Mouse (Mus musculus) bone marrow, adult 2 months (tissue): ENCODE data around the gene Atp2c1. TPM values are rescaled to one million over a fixed set of nuclear protein-coding genes. Genes with fewer than 3 reads are reported as not detected.

Source experiments
- H3K27ac ChIP-seq: fragments of 200-500 bp; 2 replicates; pipeline ENCODE4 v1.5.1; 2012; ENCODE audit warnings: low read depth, mild to moderate bottlenecking, control low read depth, inconsistent platforms, low read length; ENCODE audit not compliant: control insufficient read depth, poor library complexity, insufficient read depth
- H3K4me1 ChIP-seq: fragments of 200-500 bp; 2 replicates; pipeline ENCODE4 v1.6.1; 2011; ENCODE audit warnings: low read length; ENCODE audit not compliant: control insufficient read depth, insufficient read depth
- H3K4me3 ChIP-seq: fragments of 200-500 bp; replicated peaks from 2 replicates; pipeline ENCODE3; 2011; ENCODE audit warnings: mild to moderate bottlenecking, low read depth, low read length, control low read depth; ENCODE audit not compliant: control insufficient read depth
- CTCF ChIP-seq: fragments of 200-500 bp; IDR thresholded peaks from 2 replicates; pipeline ENCODE4 v1.5.1; 2011; ENCODE audit warnings: low read length, control low read depth; ENCODE audit not compliant: control insufficient read depth, insufficient read depth
- POLR2A ChIP-seq: fragments of 200-500 bp; IDR thresholded peaks from 2 replicates; pipeline ENCODE4 v1.6.1; 2011; ENCODE audit warnings: low read depth, mild to moderate bottlenecking, control low read depth, low read length, borderline replicate concordance; ENCODE audit not compliant: control insufficient read depth
- WGBS: fragments of 180-500 bp; shearing (Covaris S2); methylation state at CpG from one replicate; pipeline ENCODE4 v1.1.7; 2018; 5-methylcytosine and 5-hydroxymethylcytosine counted together
- polyA plus RNA-seq: library from polyadenylated mRNA; stranded (reverse); fragments of >200 nt; gene quantifications from 2 replicates; pipeline ENCODE4 v1.2.4, GENCODE M21; 2011; ENCODE audit warnings: low replicate concordance; ENCODE audit not compliant: missing spikeins, insufficient read depth, insufficient read length

Gene Atp2c1
- polyA plus RNA-seq, 1 experiment: 35.5 TPM

GRCm38 (mm10) chr9:105502389-105502788, 24.7 kb downstream of the Atp2c1 start:
- H3K4me1 ChIP-seq: peaks cover 1% of the 10 kb centered on the region; the same call in 1 of the 2 replicates

DNA sequence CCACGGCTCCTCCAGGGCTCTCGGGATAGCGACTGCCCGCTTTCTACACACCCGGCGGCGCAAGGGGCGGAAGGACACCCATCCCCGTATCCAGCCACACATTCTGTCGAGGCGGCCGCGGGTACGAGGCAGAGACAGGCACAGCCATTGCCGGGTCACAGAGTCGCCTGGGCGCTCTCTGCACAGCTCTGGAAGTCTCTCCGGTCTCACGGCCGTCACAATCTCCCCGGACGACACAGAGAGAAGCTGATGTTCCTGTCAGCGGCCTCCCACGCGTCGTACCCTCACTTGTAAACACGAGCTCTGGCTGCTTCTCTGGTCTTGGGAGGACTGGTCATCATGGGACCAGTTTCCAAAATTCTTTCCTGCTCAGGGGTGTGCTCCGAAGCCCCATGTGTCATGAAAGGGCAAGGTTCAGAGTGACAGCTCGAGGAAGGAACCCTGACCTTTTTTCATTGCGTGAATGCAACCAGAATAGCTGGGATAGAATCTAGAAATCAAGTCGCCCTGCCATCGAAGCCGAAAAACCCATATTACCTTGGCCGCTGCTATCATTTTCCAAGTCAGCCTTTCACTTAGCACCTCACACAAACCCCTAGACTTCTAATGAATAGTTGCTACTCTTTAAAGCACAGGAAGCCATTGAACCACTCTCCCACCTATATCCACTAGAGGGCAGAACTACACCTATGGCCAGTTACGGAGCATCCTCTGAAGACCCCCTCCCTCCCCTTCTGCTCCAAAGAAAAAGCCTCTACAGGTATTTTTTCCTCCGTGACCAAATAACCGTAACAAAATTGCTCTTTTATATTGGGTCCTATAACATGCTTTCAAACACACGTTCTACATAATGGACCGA, 31.6 kb downstream of the Atp2c1 start:
- TF ChIP-seq POLR2A: no peak
- TF ChIP-seq CTCF: peak; percentile 31; the same call in 1 of the 2 replicates
- under 1% methylated on average over 39 of the region's 39 CpGs for WGBS
- peak overlapping the region; percentile 93 for H3K4me3 ChIP-seq
- H3K27ac ChIP-seq: peak overlapping the region; percentile 96
- H3K4me1 ChIP-seq: peaks cover 1% of the 10 kb centered on the region; the same call in 1 of the 2 replicates

More at GRCm38 (mm10) chr9:105502389-105502788, 24.7 kb downstream of the Atp2c1 start:
- WGBS: 28% methylated on average over 4 of the region's 4 CpGs
- Histone ChIP-seq H3K27ac (no peak overlapping the region), H3K4me3 (no peak overlapping the region)
- TF ChIP-seq POLR2A (no peak), CTCF (no peak)

DNA sequence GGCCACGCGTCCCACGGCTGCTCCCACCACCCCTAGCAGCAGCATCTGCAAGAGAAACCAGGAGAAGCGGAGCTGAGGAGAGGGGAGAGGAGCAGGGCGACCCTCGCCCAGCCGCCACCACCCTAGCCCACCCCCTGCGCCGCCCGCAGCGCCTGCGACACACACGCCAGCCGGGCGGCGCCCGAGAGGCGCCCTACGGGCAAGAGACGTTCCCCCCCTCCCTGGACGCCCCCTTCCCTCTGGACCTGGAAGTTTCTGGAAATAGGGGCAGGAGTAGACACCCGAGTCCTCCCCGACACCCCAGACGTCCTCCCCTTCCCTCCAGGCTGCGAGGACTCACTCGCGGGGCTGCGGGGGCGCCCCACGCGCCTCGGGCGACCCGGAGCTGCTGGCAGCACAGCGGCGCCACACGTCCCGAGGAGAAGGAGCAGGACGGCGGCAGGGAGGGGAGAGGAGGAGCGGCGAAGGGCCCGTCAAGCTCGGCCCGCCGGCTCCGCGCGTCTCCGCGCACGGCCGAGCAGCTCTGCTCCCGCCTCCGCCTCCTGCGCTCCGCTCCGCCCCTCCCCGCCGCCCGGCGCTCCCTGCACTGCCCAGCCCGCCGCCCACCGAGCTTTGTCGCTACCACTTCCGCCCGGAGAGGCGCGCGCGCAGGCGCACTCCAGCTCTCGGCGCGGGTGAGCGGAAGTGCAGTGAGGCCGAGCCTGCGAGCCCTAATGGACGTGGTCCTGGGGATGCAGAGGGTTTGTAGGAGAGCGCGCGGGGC, 32.4 kb downstream of the Atp2c1 start:
- under 1% methylated on average over 81 of the region's 83 CpGs for WGBS

DNA sequence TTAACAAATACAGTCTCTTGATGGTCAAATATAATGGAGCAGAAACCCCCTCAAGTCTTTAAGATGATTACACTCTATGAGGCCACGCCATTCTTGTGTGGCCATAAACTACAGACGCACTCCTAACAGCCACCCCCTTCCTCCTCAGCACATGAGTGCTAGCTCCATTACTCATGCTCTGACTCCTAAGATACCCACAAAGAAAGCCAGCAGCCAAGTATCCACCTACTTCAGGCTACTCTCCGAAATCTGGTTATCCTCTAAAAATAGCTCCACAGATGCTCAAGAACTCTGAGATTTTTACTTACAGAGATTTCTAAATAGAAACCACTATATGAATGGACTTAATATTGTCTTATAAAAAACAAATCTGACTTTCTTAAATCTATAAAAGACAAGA, 34.4 kb downstream of the Atp2c1 start:
- TF ChIP-seq POLR2A (no peak), CTCF (no peak)
- Histone ChIP-seq H3K4me3 (no peak overlapping the region), H3K27ac (no peak overlapping the region), H3K4me1 (no peaks in the 10 kb centered on the region)
- WGBS: 88% methylated on average over 3 of the region's 3 CpGs

More for the DNA sequence above, 32.4 kb downstream of the Atp2c1 start:
- TF ChIP-seq CTCF (peak; percentile 3; the same call in 1 of the 2 replicates), POLR2A (peak; percentile 91)
- Histone ChIP-seq H3K4me1 (no peaks in the 10 kb centered on the region; the same call in 1 of the 2 replicates), H3K27ac (peak overlapping the region; percentile 96), H3K4me3 (peak overlapping the region; percentile 93)

- Histone ChIP-seq H3K4me3 (no peak overlapping the region), H3K4me1 (peaks cover 3% of the 10 kb centered on the region), H3K27ac (no peak overlapping the region)
- TF ChIP-seq POLR2A (no peak), CTCF (no peak)
- WGBS: 75% methylated on average over 5 of the region's 5 CpGs
These were observed 38.8 kb downstream of the Atp2c1 start for GRCm38 (mm10) chr9:105488363-105488762.

DNA sequence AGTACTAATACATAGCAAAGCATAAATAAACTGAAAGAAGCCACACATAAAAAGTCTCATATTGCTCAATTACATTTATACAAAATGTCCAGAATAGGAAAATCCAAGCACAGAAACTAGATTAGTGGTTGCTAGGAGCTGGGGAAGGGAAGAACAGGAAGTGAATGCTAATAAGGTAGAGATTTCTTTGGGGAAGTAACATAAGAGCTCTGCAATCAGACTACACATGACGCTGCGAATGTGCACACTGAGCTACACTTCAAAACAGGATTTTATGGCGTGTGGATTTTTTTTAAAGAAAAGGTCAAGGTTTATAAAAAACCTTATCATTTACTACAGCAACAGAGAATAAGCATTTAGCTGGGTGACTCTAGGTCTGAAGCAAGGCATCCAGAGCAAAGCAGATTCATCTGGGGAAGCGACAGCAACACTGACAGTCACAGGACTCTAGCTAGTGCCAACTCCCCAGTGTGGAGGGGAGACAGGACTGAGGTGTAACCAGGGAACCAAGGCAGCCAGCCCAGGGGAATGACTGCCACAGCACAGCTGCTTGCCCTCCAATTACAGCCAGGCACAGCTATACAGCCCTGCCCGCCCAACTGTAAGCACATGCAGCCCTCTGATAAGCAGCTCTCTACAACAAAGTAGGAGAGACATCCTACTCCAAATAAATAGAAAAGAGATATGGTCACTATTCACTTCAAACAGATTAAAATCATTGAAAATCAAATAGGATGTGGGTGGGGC, 42.6 kb downstream of the Atp2c1 start:
- 32% methylated on average over 5 of the region's 5 CpGs for WGBS
- H3K4me1 ChIP-seq: peaks cover 3% of the 10 kb centered on the region
- peak overlapping the region; percentile 79 for H3K27ac ChIP-seq
- TF ChIP-seq CTCF: no peak
- no peak overlapping the region for H3K4me3 ChIP-seq

GRCm38 (mm10) chr9:105483880-105484279, 43.2 kb downstream of the Atp2c1 start:
- Histone ChIP-seq H3K4me1 (peaks cover 3% of the 10 kb centered on the region), H3K27ac (no peak overlapping the region), H3K4me3 (no peak overlapping the region)
- WGBS: 84% methylated on average over 11 of the region's 11 CpGs
- TF ChIP-seq CTCF (no peak), POLR2A (no peak)
